Mouse (Mus musculus) hindbrain, embryonic 11.5 days (tissue): ENCODE data around the gene Amh. TPM values are rescaled to one million over a fixed set of nuclear protein-coding genes. Genes with fewer than 3 reads are reported as not detected.

Experiments used
- ATAC-seq: fragments of 200-750 bp; cut with Nextera tagmentation; 2 replicates; pipeline ENCODE4 v1.8.0; 2017; ENCODE audit warnings: mild to moderate bottlenecking, moderate TSS enrichment, moderate library complexity; ENCODE audit not compliant: low FRiP score
- DNase-seq: peaks from one replicate; pipeline ENCODE4 v3.0.0-alpha.2; 2015; ENCODE audit warnings: low spot score
- H3K27ac ChIP-seq: fragments of 300-500 bp; sonication (generic); 2 replicates; pipeline ENCODE4 v1.5.1; 2014; ENCODE audit warnings: mild to moderate bottlenecking, low read depth, low read length
- H3K27me3 ChIP-seq: fragments of 300-500 bp; sonication (generic); 2 replicates; pipeline ENCODE4 v1.6.1; 2014; ENCODE audit warnings: mild to moderate bottlenecking, low read length, moderate library complexity, mixed read lengths; ENCODE audit not compliant: control insufficient read depth, insufficient read depth
- H3K36me3 ChIP-seq: fragments of 300-500 bp; sonication (generic); 2 replicates; pipeline ENCODE4 v1.6.1; 2014; ENCODE audit warnings: mild to moderate bottlenecking, low read length, moderate library complexity, mixed read lengths; ENCODE audit not compliant: control insufficient read depth, insufficient read depth
- H3K4me1 ChIP-seq: fragments of 300-500 bp; sonication (generic); replicated peaks from 2 replicates; pipeline ENCODE4 v1.6.1; 2014; ENCODE audit warnings: low read length, mixed read lengths; ENCODE audit not compliant: control insufficient read depth, insufficient read depth
- H3K4me2 ChIP-seq: fragments of 300-500 bp; sonication (generic); replicated peaks from 2 replicates; pipeline ENCODE4 v1.6.1; 2014; ENCODE audit warnings: mild to moderate bottlenecking, low read depth, low read length
- H3K4me3 ChIP-seq: fragments of 300-500 bp; sonication (generic); 2 replicates; pipeline ENCODE4 v1.5.1; 2014; ENCODE audit warnings: low read depth, low read length
- H3K9ac ChIP-seq: fragments of 300-500 bp; sonication (generic); 2 replicates; pipeline ENCODE4 v1.6.1; 2014; ENCODE audit warnings: low read depth, low read length
- H3K9me3 ChIP-seq: fragments of 300-500 bp; sonication (generic); 2 replicates; pipeline ENCODE4 v1.6.1; 2016; ENCODE audit warnings: low read length; ENCODE audit not compliant: control insufficient read depth
- WGBS: fragments of 180-500 bp; shearing (Covaris S2); extraction: QIAGEN DNeasy Blood & Tissue Kit; methylation state at CpG from one replicate; pipeline ENCODE4 v1.1.7; 2014; 5-methylcytosine and 5-hydroxymethylcytosine counted together
- polyA plus RNA-seq: library from polyadenylated mRNA; unstranded; fragments of >200 nt; fragmentation: Nextera tagmentation; extraction: Ambion mirVana; gene quantifications from 2 replicates; pipeline ENCODE4 v1.2.1, GENCODE M21; 2014

Gene Amh
- polyA plus RNA-seq, 1 experiment from 2014 or later: not detected

- Histone ChIP-seq H3K4me1 (peaks cover 15% of the 10 kb centered on the region), H3K27me3 (no peaks in the 10 kb centered on the region), H3K9ac (peak overlapping the region; percentile 79), H3K27ac (peak overlapping the region; percentile 97), H3K36me3 (peaks cover 20% of the 10 kb centered on the region), H3K4me2 (peak overlapping the region; percentile 75), H3K4me3 (peak overlapping the region; percentile 72), H3K9me3 (no peaks in the 10 kb centered on the region)
- no peak for ATAC-seq
- 3% methylated on average over 18 of the region's 18 CpGs for WGBS
- DNase-seq: peak; percentile 35
Observed at GRCm38 (mm10) chr10:80799070-80799566, 5.9 kb upstream of the Amh start.

- H3K4me3 ChIP-seq: no peak overlapping the region
- no peak for ATAC-seq
Observed at GRCm38 (mm10) chr10:80802204-80802912, 2.7 kb upstream of the Amh start.

DNA sequence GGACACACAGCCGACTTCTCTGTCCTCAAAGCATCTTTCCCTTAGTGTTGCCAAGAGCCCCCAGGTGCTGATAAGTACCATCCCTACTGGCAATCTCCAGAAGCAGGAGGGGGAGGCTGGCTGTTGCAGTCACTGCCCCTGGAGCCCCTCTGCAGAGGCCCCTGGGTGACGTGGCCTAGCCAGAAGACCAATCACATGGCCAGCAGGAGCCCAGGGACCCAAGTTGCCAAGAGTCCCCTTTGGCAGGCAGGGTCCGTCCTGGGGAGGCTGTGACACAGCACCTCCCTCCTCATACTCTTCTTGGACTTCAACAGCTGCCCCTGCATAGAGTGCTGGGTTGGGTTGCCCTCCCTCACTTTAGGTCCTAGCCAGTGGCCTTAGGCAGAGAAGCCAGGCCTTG, 2.0 kb upstream of the Amh start:
- Histone ChIP-seq H3K4me1 (peaks cover 19% of the 10 kb centered on the region), H3K36me3 (peaks cover 14% of the 10 kb centered on the region)
- 92% methylated on average over 3 of the region's 3 CpGs for WGBS

More at GRCm38 (mm10) chr10:80802204-80802912, 2.7 kb upstream of the Amh start:
- Histone ChIP-seq H3K9me3 (no peaks in the 10 kb centered on the region), H3K9ac (no peak overlapping the region), H3K27me3 (peaks cover 4% of the 10 kb centered on the region; the same call in 1 of the 2 replicates), H3K36me3 (peaks cover 14% of the 10 kb centered on the region), H3K27ac (no peak overlapping the region), H3K4me2 (no peak overlapping the region), H3K4me1 (peaks cover 19% of the 10 kb centered on the region)
- 90% methylated on average over 10 of the region's 10 CpGs for WGBS
- DNase-seq: no peak

GRCm38 (mm10) chr10:80804340-80804739, 703 bp upstream of the Amh start:
- Histone ChIP-seq H3K4me1 (peaks cover 25% of the 10 kb centered on the region), H3K9ac (no peak overlapping the region), H3K27ac (no peak overlapping the region), H3K4me2 (no peak overlapping the region), H3K36me3 (peaks cover 14% of the 10 kb centered on the region), H3K27me3 (peaks cover 15% of the 10 kb centered on the region), H3K4me3 (no peak overlapping the region), H3K9me3 (no peaks in the 10 kb centered on the region)
- ATAC-seq (no peak), DNase-seq (no peak)
- 95% methylated on average over 2 of the region's 2 CpGs for WGBS

More for the DNA sequence above, 2.0 kb upstream of the Amh start:
- ATAC-seq: no peak
- Histone ChIP-seq H3K4me2 (no peak overlapping the region), H3K9ac (no peak overlapping the region), H3K4me3 (no peak overlapping the region), H3K27ac (no peak overlapping the region), H3K27me3 (peaks cover 4% of the 10 kb centered on the region; the same call in 1 of the 2 replicates), H3K9me3 (no peaks in the 10 kb centered on the region)
- DNase-seq: no peak

- peaks cover 14% of the 10 kb centered on the region for H3K36me3 ChIP-seq
Observed at GRCm38 (mm10) chr10:80805322-80805721, 279 bp downstream of the Amh start.

GRCm38 (mm10) chr10:80805925-80806324, 882 bp downstream of the Amh start:
- Histone ChIP-seq H3K27ac (no peak overlapping the region), H3K9ac (no peak overlapping the region), H3K36me3 (peaks cover 14% of the 10 kb centered on the region), H3K4me2 (no peak overlapping the region), H3K4me3 (no peak overlapping the region), H3K27me3 (peaks cover 24% of the 10 kb centered on the region), H3K4me1 (peaks cover 23% of the 10 kb centered on the region), H3K9me3 (no peaks in the 10 kb centered on the region)
- DNase-seq: peak; percentile 86
- peak; percentile 28; the same call in 1 of the 2 replicates for ATAC-seq
- 25% methylated on average over 3 of the region's 3 CpGs for WGBS

More at GRCm38 (mm10) chr10:80805322-80805721, 279 bp downstream of the Amh start:
- Histone ChIP-seq H3K9ac (no peak overlapping the region), H3K27me3 (peaks cover 22% of the 10 kb centered on the region), H3K9me3 (no peaks in the 10 kb centered on the region), H3K4me1 (peaks cover 21% of the 10 kb centered on the region), H3K4me2 (no peak overlapping the region), H3K4me3 (no peak overlapping the region), H3K27ac (no peak overlapping the region)
- 85% methylated on average over 5 of the region's 5 CpGs for WGBS
- ATAC-seq (no peak), DNase-seq (no peak)

DNA sequence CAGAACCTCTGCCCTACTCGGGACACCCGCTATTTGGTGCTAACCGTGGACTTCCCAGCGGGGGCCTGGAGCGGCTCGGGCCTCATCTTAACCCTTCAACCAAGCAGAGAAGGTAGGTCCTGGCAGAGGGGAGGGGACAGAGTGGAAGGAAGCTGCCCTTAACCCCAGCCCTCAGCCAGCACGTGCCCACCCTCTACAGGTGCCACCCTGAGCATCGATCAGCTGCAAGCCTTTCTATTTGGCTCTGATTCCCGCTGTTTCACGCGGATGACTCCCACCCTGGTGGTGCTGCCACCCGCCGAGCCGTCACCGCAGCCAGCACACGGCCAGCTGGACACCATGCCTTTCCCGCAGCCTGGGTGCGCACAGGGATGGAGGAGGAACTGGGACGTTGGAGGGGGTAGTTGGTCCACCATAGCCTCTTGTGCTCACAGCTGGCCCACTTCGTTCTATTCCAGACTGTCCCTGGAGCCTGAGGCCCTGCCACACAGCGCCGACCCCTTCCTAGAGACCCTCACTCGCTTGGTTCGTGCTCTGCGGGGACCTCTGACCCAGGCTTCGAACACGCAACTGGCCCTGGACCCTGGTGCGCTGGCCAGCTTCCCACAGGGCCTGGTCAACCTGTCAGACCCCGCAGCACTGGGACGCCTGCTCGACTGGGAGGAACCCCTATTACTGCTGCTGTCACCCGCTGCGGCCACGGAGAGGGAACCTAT, 1.5 kb downstream of the Amh start:
- Histone ChIP-seq H3K4me3 (peak overlapping the region; percentile 41), H3K9ac (peak overlapping the region; percentile 64), H3K9me3 (no peaks in the 10 kb centered on the region), H3K4me2 (peak overlapping the region; percentile 98), H3K36me3 (peaks cover 14% of the 10 kb centered on the region), H3K27me3 (peaks cover 24% of the 10 kb centered on the region), H3K4me1 (peaks cover 23% of the 10 kb centered on the region), H3K27ac (peak overlapping the region; percentile 60; the same call in 1 of the 2 replicates)
- no peak for DNase-seq
- no peak for ATAC-seq
- WGBS: 40% methylated on average over 34 of the region's 34 CpGs

- WGBS: 2% methylated on average over 52 of the region's 58 CpGs
- H3K27ac ChIP-seq: peak overlapping the region; percentile 60
- peaks cover 24% of the 10 kb centered on the region for H3K27me3 ChIP-seq
- H3K36me3 ChIP-seq: peaks cover 14% of the 10 kb centered on the region
- peaks cover 23% of the 10 kb centered on the region for H3K4me1 ChIP-seq
- peak overlapping the region; percentile 41 for H3K4me3 ChIP-seq
- H3K9ac ChIP-seq: peak overlapping the region; percentile 64
- ATAC-seq (peak; percentile 77), DNase-seq (peak; percentile 81)
- H3K9me3 ChIP-seq: no peaks in the 10 kb centered on the region
- H3K4me2 ChIP-seq: peak overlapping the region; percentile 98
Observed at GRCm38 (mm10) chr10:80807057-80807627, 2.1 kb downstream of the Amh start.
